Mouse (Mus musculus): ENCODE data around the gene Dclk1.

DNA sequence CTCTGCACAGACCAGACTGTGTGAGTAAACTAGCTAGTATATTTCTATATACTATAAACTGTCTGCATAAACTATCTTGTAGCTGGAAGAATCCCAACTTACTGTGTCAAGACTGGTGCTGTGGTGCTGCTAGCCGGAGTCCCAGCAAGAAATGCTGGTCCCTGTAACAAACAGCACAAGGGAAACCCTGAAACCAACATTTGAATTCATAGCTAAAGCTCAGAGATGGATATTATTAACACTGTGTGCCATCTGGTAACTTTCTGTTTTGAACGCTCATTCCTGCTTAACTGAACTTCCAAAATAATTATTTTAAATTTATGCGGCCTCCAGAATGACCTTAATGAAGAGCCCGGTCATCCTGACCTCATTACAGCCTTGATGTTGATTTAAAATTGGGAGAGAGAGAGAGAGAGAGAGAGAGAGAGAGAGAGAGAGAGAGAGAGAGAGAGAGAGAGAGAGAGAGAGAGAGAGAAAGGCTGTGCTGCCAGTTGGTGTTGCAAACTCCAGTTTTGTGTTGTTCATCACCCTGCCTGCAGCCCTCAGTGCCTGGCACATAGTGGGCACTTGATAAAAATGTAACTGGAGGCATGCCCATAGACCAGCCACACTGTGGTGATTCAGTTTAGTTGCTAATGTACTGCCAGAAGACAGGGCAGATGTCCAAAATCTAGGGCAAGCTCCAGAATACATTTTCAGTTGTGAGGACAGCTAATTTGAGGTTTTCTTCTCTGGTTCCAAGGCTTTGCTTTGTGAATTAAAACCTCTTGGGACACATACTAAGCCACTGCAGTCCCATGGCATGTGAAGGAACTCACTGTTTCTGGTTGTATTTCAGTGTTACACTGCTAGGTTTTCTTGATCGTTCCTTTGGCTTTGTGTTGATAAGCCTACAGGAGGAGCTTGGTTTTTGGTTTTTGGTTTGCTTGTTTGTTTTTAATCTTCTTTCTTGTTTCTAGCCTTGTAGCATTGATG is 205.6 kb downstream of the Dclk1 start:
- TF ChIP-seq GATA1 (IDR thresholded peaks at IDR 0.05; ENCODE audit: low read length) (no peak), TAL1 (IDR thresholded peaks at IDR 0.05; ENCODE audit: low read length) (no peak)

Data from erythroblast, embryonic 14.5 days (primary cell).